Mouse (Mus musculus) kidney, embryonic 16.5 days (tissue): ENCODE measurements around the gene Lgals3bp. TPM values are rescaled to one million over a fixed set of nuclear protein-coding genes. Genes with fewer than 3 reads are reported as not detected.

Experiments used
- ATAC-seq: fragments of 200-750 bp; cut with Nextera tagmentation; 2 replicates; pipeline ENCODE4 v1.8.0; 2017; ENCODE audit warnings: moderate TSS enrichment; ENCODE audit not compliant: low FRiP score, low TSS enrichment
- H3K27ac ChIP-seq: fragments of 300-500 bp; sonication (generic); 2 replicates; pipeline ENCODE4 v1.5.1; 2014; ENCODE audit warnings: low read length
- H3K27me3 ChIP-seq: fragments of 300-500 bp; sonication (generic); 2 replicates; pipeline ENCODE4 v1.6.1; 2014; ENCODE audit warnings: low read length, control low read depth, mixed read lengths; ENCODE audit not compliant: insufficient read depth
- H3K36me3 ChIP-seq: fragments of 300-500 bp; sonication (generic); 2 replicates; pipeline ENCODE4 v1.6.1; 2014; ENCODE audit warnings: low read length, control low read depth, mixed read lengths; ENCODE audit not compliant: insufficient read depth
- H3K4me1 ChIP-seq: fragments of 300-500 bp; sonication (generic); 2 replicates; pipeline ENCODE4 v1.6.1; 2014; ENCODE audit warnings: low read length, control low read depth, mixed read lengths; ENCODE audit not compliant: insufficient read depth
- H3K4me2 ChIP-seq: fragments of 300-500 bp; sonication (generic); replicated peaks from 2 replicates; pipeline ENCODE4 v1.6.1; 2014; ENCODE audit warnings: low read depth, low read length
- H3K4me3 ChIP-seq: fragments of 300-500 bp; sonication (generic); 2 replicates; pipeline ENCODE4 v1.5.1; 2014; ENCODE audit warnings: mild to moderate bottlenecking, low read length
- H3K9ac ChIP-seq: fragments of 300-500 bp; sonication (generic); replicated peaks from 2 replicates; pipeline ENCODE4 v1.6.1; 2014; ENCODE audit warnings: low read length
- H3K9me3 ChIP-seq: fragments of 300-500 bp; sonication (generic); 2 replicates; pipeline ENCODE4 v1.6.1; 2016; ENCODE audit warnings: low read length, control low read depth
- WGBS: fragments of 180-500 bp; shearing (Covaris S2); extraction: QIAGEN DNeasy Blood & Tissue Kit; methylation state at CpG from one replicate; pipeline ENCODE4 v1.1.7; 2014; 5-methylcytosine and 5-hydroxymethylcytosine counted together
- polyA plus RNA-seq: library from polyadenylated mRNA; unstranded; fragments of >200 nt; fragmentation: Nextera tagmentation; extraction: Ambion mirVana; gene quantifications from 2 replicates; pipeline ENCODE4 v1.2.1, GENCODE M21; 2015

Lgals3bp gene
- polyA plus RNA-seq, 1 experiment from 2014 or later: 14.9 TPM

- Histone ChIP-seq H3K4me2 (no peak overlapping the region), H3K36me3 (no peaks in the 10 kb centered on the region), H3K4me3 (no peak overlapping the region), H3K27me3 (no peaks in the 10 kb centered on the region), H3K4me1 (peaks cover 47% of the 10 kb centered on the region), H3K9ac (no peak overlapping the region), H3K27ac (no peak overlapping the region), H3K9me3 (no peaks in the 10 kb centered on the region)
- no peak for ATAC-seq
- 51% methylated on average over 7 of the region's 7 CpGs for WGBS
Measured at GRCm38 (mm10) chr11:118360491-118360890, 41.4 kb downstream of the Lgals3bp start.

DNA sequence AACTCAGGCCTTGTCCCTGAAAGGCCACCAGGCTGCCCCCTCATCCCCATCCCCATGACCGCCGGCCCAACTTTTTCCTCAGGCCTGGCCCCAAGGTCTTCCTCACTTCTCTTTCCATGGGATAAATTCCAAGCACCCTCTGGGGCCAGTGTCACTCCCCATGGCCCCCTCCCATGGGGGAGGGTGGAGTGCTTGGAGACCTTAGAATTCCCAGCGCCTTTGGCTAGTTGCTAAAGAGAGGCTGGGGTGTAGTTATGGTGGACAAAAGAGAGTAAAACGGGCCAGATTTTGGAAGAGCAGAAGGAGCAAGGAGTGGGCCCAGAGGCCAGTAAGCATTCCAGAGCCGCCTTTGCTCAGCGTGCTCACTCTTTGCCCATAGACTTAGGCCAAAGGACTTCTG, 46.3 kb downstream of the Lgals3bp start, which contains the start of gene Timp2:
Gene Timp2 (minus strand): TSS at position 101 of the 400 bp plus-strand sequence.
- WGBS: 42% methylated on average over 6 of the region's 6 CpGs
- no peaks in the 10 kb centered on the region for H3K27me3 ChIP-seq
- peak within 1 kb of the TSS; percentile 85 for H3K27ac ChIP-seq
- no peak for ATAC-seq
- H3K36me3 ChIP-seq: no peaks in the 10 kb centered on the region
- H3K4me3 ChIP-seq: peak within 1 kb of the TSS; percentile 72
- H3K4me1 ChIP-seq: peaks cover 33% of the 10 kb centered on the region
- H3K9ac ChIP-seq: peak within 1 kb of the TSS; percentile 91
- no peaks in the 10 kb centered on the region for H3K9me3 ChIP-seq
- H3K4me2 ChIP-seq: peak within 1 kb of the TSS; percentile 66

GRCm38 (mm10) chr11:118355205-118355604, 46.7 kb downstream of the Lgals3bp start:
- peak; percentile 89 for ATAC-seq
- Histone ChIP-seq H3K27ac (peak overlapping the region; percentile 85), H3K27me3 (no peaks in the 10 kb centered on the region), H3K4me1 (peaks cover 28% of the 10 kb centered on the region), H3K4me2 (peak overlapping the region; percentile 66), H3K9me3 (no peaks in the 10 kb centered on the region), H3K36me3 (no peaks in the 10 kb centered on the region), H3K9ac (peak overlapping the region; percentile 91), H3K4me3 (peak overlapping the region; percentile 72)
- WGBS: under 1% methylated on average over 41 of the region's 43 CpGs

- Histone ChIP-seq H3K9me3 (no peaks in the 10 kb centered on the region), H3K4me1 (peaks cover 30% of the 10 kb centered on the region), H3K9ac (peak overlapping the region; percentile 91), H3K4me3 (peak overlapping the region; percentile 72), H3K27me3 (no peaks in the 10 kb centered on the region), H3K36me3 (no peaks in the 10 kb centered on the region), H3K27ac (peak overlapping the region; percentile 85), H3K4me2 (peak overlapping the region; percentile 66)
- WGBS: under 1% methylated on average over 45 of the region's 47 CpGs
- no peak; the same call in 1 of the 2 replicates for ATAC-seq
Measured at GRCm38 (mm10) chr11:118354636-118355191, 47.2 kb downstream of the Lgals3bp start.

GRCm38 (mm10) chr11:118349494-118349893, 52.4 kb downstream of the Lgals3bp start:
- Histone ChIP-seq H3K27me3 (no peaks in the 10 kb centered on the region), H3K9ac (no peak overlapping the region; the same call in 1 of the 2 replicates), H3K27ac (peak overlapping the region; percentile 83; the same call in 1 of the 2 replicates), H3K36me3 (no peaks in the 10 kb centered on the region), H3K9me3 (no peaks in the 10 kb centered on the region), H3K4me2 (no peak overlapping the region), H3K4me1 (peaks cover 55% of the 10 kb centered on the region), H3K4me3 (no peak overlapping the region)
- 81% methylated on average over 5 of the region's 5 CpGs for WGBS
- ATAC-seq: no peak

DNA sequence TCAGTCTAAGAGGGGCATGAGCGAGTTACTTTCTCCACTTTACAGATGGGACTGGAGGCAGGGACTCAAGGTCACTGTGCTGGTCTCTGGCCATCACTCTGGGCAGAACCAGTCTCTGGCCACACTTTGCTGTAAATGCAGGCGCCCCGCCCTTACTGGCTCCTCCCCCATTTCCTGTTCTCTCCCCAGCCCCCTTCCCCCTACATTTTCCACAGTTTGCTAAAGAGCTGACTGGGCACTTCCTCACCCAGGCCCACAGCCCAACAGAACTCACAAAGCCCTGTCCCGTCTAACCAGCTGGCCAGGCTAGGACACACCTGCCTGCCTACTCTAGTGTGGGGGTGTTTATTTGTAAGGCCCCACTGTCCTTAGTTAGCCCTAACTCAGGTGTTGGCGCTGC, 53.0 kb downstream of the Lgals3bp start:
- Histone ChIP-seq H3K9me3 (no peaks in the 10 kb centered on the region), H3K4me2 (no peak overlapping the region), H3K36me3 (no peaks in the 10 kb centered on the region), H3K4me1 (peaks cover 50% of the 10 kb centered on the region), H3K9ac (peak overlapping the region; percentile 40), H3K27ac (peak overlapping the region; percentile 83), H3K27me3 (no peaks in the 10 kb centered on the region), H3K4me3 (no peak overlapping the region)
- 19% methylated on average over 5 of the region's 5 CpGs for WGBS
- ATAC-seq: peak; percentile 62

GRCm38 (mm10) chr11:118348419-118348818, 53.5 kb downstream of the Lgals3bp start:
- Histone ChIP-seq H3K4me1 (peaks cover 48% of the 10 kb centered on the region), H3K27me3 (no peaks in the 10 kb centered on the region), H3K27ac (peak overlapping the region; percentile 83), H3K9me3 (no peaks in the 10 kb centered on the region), H3K9ac (peak overlapping the region; percentile 32; the same call in 1 of the 2 replicates), H3K4me2 (no peak overlapping the region), H3K36me3 (no peaks in the 10 kb centered on the region), H3K4me3 (no peak overlapping the region)
- WGBS: 42% methylated on average over 3 of the region's 3 CpGs
- no peak for ATAC-seq

DNA sequence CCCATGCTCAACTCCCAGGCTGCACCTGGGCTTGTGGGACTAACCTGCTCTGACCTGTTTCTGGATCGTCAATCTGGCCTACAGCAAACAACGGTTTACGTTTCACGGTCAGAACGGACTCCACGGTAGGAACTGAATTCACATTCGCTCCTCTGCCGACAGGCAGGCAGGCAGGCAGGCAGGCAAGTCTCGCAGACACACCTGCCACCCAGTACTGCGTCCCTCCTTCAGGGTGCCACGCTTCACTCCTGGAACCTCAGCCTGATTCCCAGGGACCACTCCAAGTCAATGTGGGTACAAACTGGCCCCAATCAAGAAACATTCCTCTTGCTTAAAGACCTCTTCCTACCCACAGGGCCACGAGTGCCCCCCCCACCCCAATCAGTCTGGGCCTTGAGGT, 54.0 kb downstream of the Lgals3bp start:
- Histone ChIP-seq H3K9ac (no peak overlapping the region), H3K27ac (no peak overlapping the region), H3K36me3 (no peaks in the 10 kb centered on the region), H3K27me3 (no peaks in the 10 kb centered on the region), H3K4me2 (no peak overlapping the region), H3K9me3 (no peaks in the 10 kb centered on the region), H3K4me1 (peaks cover 48% of the 10 kb centered on the region), H3K4me3 (no peak overlapping the region)
- WGBS: 58% methylated on average over 12 of the region's 12 CpGs
- no peak for ATAC-seq

DNA sequence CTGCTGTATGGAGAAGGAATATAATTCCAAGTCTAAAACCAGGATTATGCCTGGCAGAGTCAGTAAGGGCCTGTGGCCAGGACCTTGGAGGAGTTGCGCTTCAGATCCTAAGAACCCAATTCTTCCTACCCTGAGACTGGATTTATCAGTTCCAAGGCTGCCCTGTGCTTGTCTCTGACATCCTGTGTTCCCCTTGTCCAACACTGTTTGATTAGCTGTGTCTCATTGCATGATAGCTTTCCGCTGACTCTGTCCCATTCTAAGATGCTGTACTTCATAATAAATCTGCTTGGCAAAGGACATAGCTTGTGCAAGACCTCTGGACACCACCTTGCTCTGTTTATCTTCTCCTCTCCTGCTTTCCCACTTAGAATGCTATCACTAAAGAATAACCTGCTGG, 54.5 kb downstream of the Lgals3bp start:
- Histone ChIP-seq H3K4me2 (no peak overlapping the region), H3K27ac (no peak overlapping the region), H3K36me3 (no peaks in the 10 kb centered on the region), H3K9ac (no peak overlapping the region), H3K4me1 (peaks cover 51% of the 10 kb centered on the region), H3K4me3 (no peak overlapping the region), H3K27me3 (no peaks in the 10 kb centered on the region), H3K9me3 (no peaks in the 10 kb centered on the region)
- no peak for ATAC-seq
- WGBS: 86% methylated on average over 2 of the region's 2 CpGs

DNA sequence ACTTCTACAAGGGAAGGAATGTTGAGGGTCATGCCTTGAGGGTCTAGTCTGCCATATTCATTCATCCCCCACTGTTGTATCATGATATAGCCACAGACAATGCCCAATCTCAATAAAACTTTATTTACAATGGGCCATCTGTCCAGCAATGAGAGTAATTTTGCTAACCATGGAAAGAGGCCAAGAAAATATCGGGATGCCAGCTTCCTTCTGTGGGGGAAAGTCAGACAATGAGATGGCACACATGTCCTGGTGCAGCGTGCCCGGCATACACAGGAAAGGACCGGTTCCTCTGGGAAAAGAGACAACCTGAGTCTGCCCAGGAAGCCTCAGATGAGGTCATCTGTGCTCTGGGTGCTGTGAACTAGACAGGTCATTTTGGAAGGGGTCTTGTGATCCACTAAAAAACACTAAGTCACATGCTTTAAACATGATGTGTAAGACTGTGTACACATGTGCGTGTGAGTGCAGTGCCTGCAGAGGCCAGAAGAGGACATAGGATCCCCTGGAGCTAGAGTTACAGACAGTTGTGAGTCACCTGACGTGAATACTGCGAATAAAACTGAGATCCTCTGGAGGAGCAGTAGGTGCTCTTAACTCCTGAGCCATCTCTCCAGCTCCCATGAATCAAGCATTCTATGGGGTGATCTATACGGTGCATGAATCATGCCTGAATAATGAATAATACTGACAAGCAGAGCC, 55.3 kb downstream of the Lgals3bp start:
- ATAC-seq: no peak
- no peaks in the 10 kb centered on the region for H3K36me3 ChIP-seq
- no peak overlapping the region for H3K9ac ChIP-seq
- H3K9me3 ChIP-seq: no peaks in the 10 kb centered on the region
- no peak overlapping the region for H3K4me3 ChIP-seq
- H3K4me1 ChIP-seq: peaks cover 59% of the 10 kb centered on the region
- H3K27ac ChIP-seq: no peak overlapping the region
- 75% methylated on average over 8 of the region's 8 CpGs for WGBS
- no peak overlapping the region for H3K4me2 ChIP-seq
- H3K27me3 ChIP-seq: no peaks in the 10 kb centered on the region
